Mouse (Mus musculus): ENCODE measurements around the gene Gria1.
A peak's percentile ranks its signal among the peaks of the same experiment; 100 is the strongest.

Gene Gria1

GRCm38 (mm10) chr11:57184216-57184615 lies 173.0 kb downstream of the Gria1 start:
- DNase-seq, result no peak

GRCm38 (mm10) chr11:57185110-57185509 lies 173.9 kb downstream of the Gria1 start:
- no peak for DNase-seq

- DNase-seq, result no peak
These were observed 178.2 kb downstream of the Gria1 start for GRCm38 (mm10) chr11:57189391-57189790.

GRCm38 (mm10) chr11:57194746-57195145 lies 183.6 kb downstream of the Gria1 start:
- no peak for DNase-seq

- peak; percentile 53 for DNase-seq
These were observed 190.2 kb downstream of the Gria1 start for GRCm38 (mm10) chr11:57201245-57201976.

- DNase-seq, result peak; percentile 35
These were observed 193.2 kb downstream of the Gria1 start for GRCm38 (mm10) chr11:57204371-57204770.

GRCm38 (mm10) chr11:57207260-57207659 lies 196.1 kb downstream of the Gria1 start:
- no peak for DNase-seq

- DNase-seq, result no peak
These were observed 202.9 kb downstream of the Gria1 start for GRCm38 (mm10) chr11:57214079-57214478.

GRCm38 (mm10) chr11:57214583-57214982 lies 203.4 kb downstream of the Gria1 start:
- no peak for DNase-seq

GRCm38 (mm10) chr11:57222797-57223569 lies 211.8 kb downstream of the Gria1 start:
- no peak for DNase-seq

- DNase-seq, result no peak
These were observed 224.3 kb downstream of the Gria1 start for GRCm38 (mm10) chr11:57235446-57235845.

GRCm38 (mm10) chr11:57236431-57236830 lies 225.2 kb downstream of the Gria1 start:
- DNase-seq, result no peak

GRCm38 (mm10) chr11:57239758-57240157 lies 228.6 kb downstream of the Gria1 start:
- no peak for DNase-seq

GRCm38 (mm10) chr11:57243835-57244234 lies 232.6 kb downstream of the Gria1 start:
- DNase-seq, result no peak

GRCm38 (mm10) chr11:57244543-57244942 lies 233.4 kb downstream of the Gria1 start:
- DNase-seq, result no peak

GRCm38 (mm10) chr11:57248870-57249269 lies 237.7 kb downstream of the Gria1 start:
- DNase-seq, result no peak

GRCm38 (mm10) chr11:57250129-57250528 lies 238.9 kb downstream of the Gria1 start:
- DNase-seq, result no peak

- no peak for DNase-seq
These were observed 260.5 kb downstream of the Gria1 start for GRCm38 (mm10) chr11:57271687-57272086.

GRCm38 (mm10) chr11:57274687-57275086 lies 263.5 kb downstream of the Gria1 start:
- no peak for DNase-seq

GRCm38 (mm10) chr11:57278056-57278455 lies 266.9 kb downstream of the Gria1 start:
- DNase-seq, result no peak

GRCm38 (mm10) chr11:57286119-57286518 lies 274.9 kb downstream of the Gria1 start:
- no peak for DNase-seq

GRCm38 (mm10) chr11:57297376-57297775 lies 286.2 kb downstream of the Gria1 start:
- DNase-seq, result no peak

- no peak for DNase-seq
These were observed 287.1 kb downstream of the Gria1 start for GRCm38 (mm10) chr11:57298263-57298662.

GRCm38 (mm10) chr11:57298665-57299064 lies 287.5 kb downstream of the Gria1 start:
- DNase-seq, result no peak
